Mouse (Mus musculus) lung, postnatal 25 days (tissue): ENCODE measurements around the gene Vmn2r74.

ENCODE experiments used
- DNase-seq: peaks from one replicate; pipeline ENCODE4 v3.0.0; 2022; ENCODE audit warnings: low spot score

Vmn2r74 gene

DNA sequence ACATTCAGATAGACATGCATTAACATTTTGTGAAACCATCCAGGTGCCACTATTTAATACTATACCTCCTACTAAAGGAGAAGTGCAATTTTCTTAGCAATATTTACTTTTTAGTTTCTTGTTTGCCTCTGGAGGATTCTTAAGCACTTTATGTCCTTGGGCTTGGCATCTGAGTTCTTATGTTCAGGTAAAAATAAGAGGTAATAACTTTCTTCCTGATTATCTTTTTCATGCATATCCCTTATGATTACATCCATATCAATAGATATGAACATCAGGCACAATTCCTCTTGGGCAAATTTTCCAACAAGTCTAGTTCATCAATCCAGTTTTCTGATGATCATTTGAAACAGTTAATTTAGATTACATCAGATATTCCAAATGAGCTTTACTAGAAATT is at the start of gene Vmn2r74:
Gene Vmn2r74 (minus strand): TSS at position 101 of the 400 bp plus-strand sequence.
- DNase-seq: no peak

- DNase-seq: no peak
Observed at GRCm38 (mm10) chr7:86007533-86007932, 46.1 kb upstream of the Vmn2r74 start.
